Mouse (Mus musculus) A20 (cell line): ENCODE measurements around the gene Cnot4.

Experiments
- DNase-seq: peaks from one replicate; pipeline ENCODE4 v3.0.0-alpha.2; 2011; ENCODE audit warnings: low read depth, low spot score

Gene Cnot4

GRCm38 (mm10) chr6:35033341-35033740 lies 100.2 kb downstream of the Cnot4 start:
- DNase-seq = no peak

- DNase-seq = no peak
Measured at GRCm38 (mm10) chr6:35032704-35033103, 100.8 kb downstream of the Cnot4 start.

- DNase-seq = no peak
Measured at GRCm38 (mm10) chr6:35030811-35031210, 102.7 kb downstream of the Cnot4 start.

- no peak for DNase-seq
Measured at GRCm38 (mm10) chr6:35030226-35030625, 103.3 kb downstream of the Cnot4 start.

- DNase-seq = no peak
Measured at GRCm38 (mm10) chr6:35028023-35028422, 105.5 kb downstream of the Cnot4 start.

- DNase-seq = no peak
Measured at GRCm38 (mm10) chr6:35027257-35027656, 106.3 kb downstream of the Cnot4 start.

- no peak for DNase-seq
Measured at GRCm38 (mm10) chr6:35016624-35017023, 116.9 kb downstream of the Cnot4 start.

- no peak for DNase-seq
Measured at GRCm38 (mm10) chr6:35011953-35012352, 121.6 kb downstream of the Cnot4 start.

GRCm38 (mm10) chr6:35010705-35011104 lies 122.8 kb downstream of the Cnot4 start:
- peak; percentile 35 for DNase-seq

- DNase-seq = no peak
Measured at GRCm38 (mm10) chr6:35002261-35002669, 131.3 kb downstream of the Cnot4 start.

- peak; percentile 10 for DNase-seq
Measured at GRCm38 (mm10) chr6:34999101-34999500, 134.4 kb downstream of the Cnot4 start.

GRCm38 (mm10) chr6:34996496-34996895 lies 137.0 kb downstream of the Cnot4 start:
- DNase-seq = no peak

GRCm38 (mm10) chr6:34995265-34995681 lies 138.3 kb downstream of the Cnot4 start:
- DNase-seq = peak; percentile 85

GRCm38 (mm10) chr6:34994692-34995091 lies 138.8 kb downstream of the Cnot4 start:
- no peak for DNase-seq

- DNase-seq = no peak
Measured at GRCm38 (mm10) chr6:34989263-34989662, 144.3 kb downstream of the Cnot4 start.

GRCm38 (mm10) chr6:34988081-34988761 lies 145.3 kb downstream of the Cnot4 start, which contains the start of gene Slc23a4:
Slc23a4 (minus strand) TSS chr6:34988404.
- DNase-seq = no peak

- DNase-seq = no peak
Measured at GRCm38 (mm10) chr6:34987085-34987645, 146.4 kb downstream of the Cnot4 start.

GRCm38 (mm10) chr6:34980661-34981060 lies 152.9 kb downstream of the Cnot4 start:
- DNase-seq = peak; percentile 20

GRCm38 (mm10) chr6:34979291-34979690 lies 154.2 kb downstream of the Cnot4 start:
- no peak for DNase-seq
